Mouse (Mus musculus) embryonic facial prominence, embryonic 11.5 days (tissue): ENCODE data around the gene 9130023H24Rik. TPM values are rescaled to one million over a fixed set of nuclear protein-coding genes. Genes with fewer than 3 reads are reported as not detected.

Source experiments
- ATAC-seq: fragments of 200-750 bp; cut with Nextera tagmentation; replicated peaks from 2 replicates; pipeline ENCODE4 v1.8.0; 2017; ENCODE audit warnings: low read depth; ENCODE audit not compliant: insufficient number of reproducible peaks, low FRiP score, low TSS enrichment
- DNase-seq: peaks from one replicate; pipeline ENCODE4 v3.0.0-alpha.2; 2015; ENCODE audit warnings: low spot score
- H3K27ac ChIP-seq: fragments of 300-500 bp; sonication (generic); replicated peaks from 2 replicates; pipeline ENCODE4 v1.5.1; 2014; ENCODE audit warnings: mild to moderate bottlenecking, low read depth, low read length, control low read depth
- H3K27me3 ChIP-seq: fragments of 300-500 bp; sonication (generic); 2 replicates; pipeline ENCODE4 v1.6.1; 2014; ENCODE audit warnings: mild to moderate bottlenecking, low read length, moderate library complexity, mixed read lengths; ENCODE audit not compliant: control insufficient read depth, insufficient read depth
- H3K36me3 ChIP-seq: fragments of 300-500 bp; sonication (generic); replicated peaks from 2 replicates; pipeline ENCODE4 v1.6.1; 2014; ENCODE audit warnings: low read depth, mild to moderate bottlenecking, low read length, moderate library complexity, mixed read lengths; ENCODE audit not compliant: control insufficient read depth, insufficient read depth
- H3K4me1 ChIP-seq: fragments of 300-500 bp; sonication (generic); 2 replicates; pipeline ENCODE4 v1.6.1; 2014; ENCODE audit warnings: low read length, mixed read lengths; ENCODE audit not compliant: control insufficient read depth, insufficient read depth
- H3K4me2 ChIP-seq: fragments of 300-500 bp; sonication (generic); 2 replicates; pipeline ENCODE4 v1.6.1; 2014; ENCODE audit warnings: low read depth, mild to moderate bottlenecking, control low read depth, low read length, moderate library complexity
- H3K4me3 ChIP-seq: fragments of 300-500 bp; sonication (generic); 2 replicates; pipeline ENCODE4 v1.5.1; 2014; ENCODE audit warnings: low read depth, low read length, control low read depth
- H3K9ac ChIP-seq: fragments of 300-500 bp; sonication (generic); replicated peaks from 2 replicates; pipeline ENCODE4 v1.6.1; 2014; ENCODE audit warnings: mild to moderate bottlenecking, control low read depth, low read length
- H3K9me3 ChIP-seq: fragments of 300-500 bp; sonication (generic); replicated peaks from 2 replicates; pipeline ENCODE4 v1.6.1; 2016; ENCODE audit warnings: mild to moderate bottlenecking, low read length, inconsistent platforms, mixed read lengths; ENCODE audit not compliant: control insufficient read depth
- WGBS: fragments of 180-500 bp; shearing (Covaris S2); extraction: QIAGEN DNeasy Blood & Tissue Kit; methylation state at CpG from one replicate; pipeline ENCODE4 v1.1.7; 2014; 5-methylcytosine and 5-hydroxymethylcytosine counted together
- polyA plus RNA-seq: library from polyadenylated mRNA; unstranded; fragments of >200 nt; fragmentation: Nextera tagmentation; extraction: Ambion mirVana; gene quantifications from 2 replicates; pipeline ENCODE4 v1.2.1, GENCODE M21; 2014

9130023H24Rik gene
- polyA plus RNA-seq, 1 experiment from 2014 or later: 10.9 TPM

DNA sequence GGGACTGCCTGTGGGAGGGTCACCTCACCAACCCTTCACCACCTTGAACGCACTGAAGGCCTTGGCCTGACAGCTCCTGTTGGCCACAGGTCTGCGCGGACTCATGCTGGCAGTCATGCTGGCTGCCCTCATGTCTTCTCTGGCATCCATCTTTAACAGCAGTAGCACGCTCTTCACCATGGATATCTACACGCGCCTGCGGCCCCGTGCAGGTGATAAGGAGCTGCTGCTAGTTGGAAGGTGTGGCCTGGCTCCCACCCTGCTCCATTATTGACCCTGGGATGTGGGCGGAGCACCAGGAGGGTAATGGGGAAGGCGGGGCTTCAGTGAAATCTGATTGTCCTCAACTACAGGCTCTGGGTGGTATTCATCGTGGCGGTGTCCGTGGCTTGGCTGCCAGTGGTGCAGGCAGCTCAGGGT is 32.6 kb upstream of the 9130023H24Rik start:
- Histone ChIP-seq H3K9me3 (no peaks in the 10 kb centered on the region), H3K4me3 (no peak overlapping the region), H3K36me3 (peaks cover 6% of the 10 kb centered on the region), H3K4me1 (no peaks in the 10 kb centered on the region), H3K9ac (no peak overlapping the region), H3K27me3 (no peaks in the 10 kb centered on the region), H3K27ac (no peak overlapping the region), H3K4me2 (no peak overlapping the region)
- ATAC-seq: peak; percentile 23; the same call in 1 of the 2 replicates
- DNase-seq: no peak
- WGBS: 52% methylated on average over 13 of the region's 13 CpGs

DNA sequence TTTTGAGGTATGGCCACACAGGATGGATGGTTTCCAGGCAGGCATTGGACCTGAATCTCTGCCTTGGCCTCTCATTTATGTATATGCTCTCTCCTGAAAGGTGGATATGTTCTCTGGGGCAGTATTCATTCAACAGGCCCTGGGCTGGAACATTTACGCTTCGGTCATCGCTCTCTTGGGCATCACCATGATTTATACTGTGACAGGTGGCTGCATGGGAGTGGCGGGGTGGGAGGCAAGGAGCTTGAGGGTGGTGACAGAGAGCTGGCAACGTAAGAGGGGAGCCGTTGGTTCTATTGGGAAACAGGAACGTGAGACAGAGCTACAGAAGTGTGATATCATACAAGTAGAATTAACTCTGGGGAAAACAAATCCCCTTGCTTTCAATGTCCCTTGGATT is 30.0 kb upstream of the 9130023H24Rik start:
- no peak for DNase-seq
- no peak overlapping the region for H3K4me2 ChIP-seq
- WGBS: 89% methylated on average over 7 of the region's 7 CpGs
- no peaks in the 10 kb centered on the region for H3K9me3 ChIP-seq
- no peak overlapping the region for H3K27ac ChIP-seq
- no peaks in the 10 kb centered on the region for H3K27me3 ChIP-seq
- ATAC-seq: no peak
- no peak overlapping the region for H3K4me3 ChIP-seq
- no peaks in the 10 kb centered on the region for H3K4me1 ChIP-seq
- no peak overlapping the region for H3K9ac ChIP-seq
- H3K36me3 ChIP-seq: no peaks in the 10 kb centered on the region

DNA sequence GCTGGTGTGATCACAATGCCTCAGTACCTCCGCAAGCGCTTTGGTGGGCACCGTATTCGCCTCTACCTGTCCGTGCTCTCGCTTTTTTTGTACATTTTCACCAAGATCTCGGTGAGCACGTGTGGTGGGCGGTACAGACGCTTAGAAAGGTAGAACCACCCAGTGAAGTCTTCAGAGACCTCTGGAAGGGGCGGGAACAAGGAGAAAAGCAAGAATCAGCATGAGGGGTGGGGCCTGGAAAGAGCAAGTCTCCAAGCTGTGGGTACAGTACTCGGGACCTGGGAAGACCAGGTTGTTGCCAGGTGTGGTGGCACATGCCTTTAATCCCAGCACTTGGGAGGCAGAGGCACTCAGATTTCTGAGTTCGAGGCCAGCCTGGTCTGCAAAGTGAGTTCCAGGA is 29.6 kb upstream of the 9130023H24Rik start:
- no peaks in the 10 kb centered on the region for H3K9me3 ChIP-seq

DNA sequence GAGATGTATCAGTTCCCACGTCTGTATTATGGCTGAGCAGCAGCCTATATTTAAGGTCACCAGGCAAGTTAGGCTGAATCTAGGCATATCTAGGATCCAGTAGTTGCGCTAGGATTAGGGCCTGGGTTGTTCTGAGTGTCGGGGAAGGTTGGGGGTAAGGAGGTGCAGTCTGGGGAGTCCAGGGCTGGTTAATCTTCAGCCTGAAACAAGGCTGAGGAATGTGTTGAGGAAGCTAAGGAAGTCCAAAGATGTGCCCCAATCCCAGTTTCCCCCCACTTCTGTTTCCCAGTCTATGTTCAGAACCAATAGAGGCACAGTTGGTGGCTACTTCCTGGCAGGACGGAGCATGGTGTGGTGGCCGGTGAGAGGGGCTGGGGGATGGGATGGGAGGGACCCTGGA is 28.2 kb upstream of the 9130023H24Rik start:
- Histone ChIP-seq H3K36me3 (no peaks in the 10 kb centered on the region), H3K27me3 (no peaks in the 10 kb centered on the region), H3K4me1 (no peaks in the 10 kb centered on the region), H3K9me3 (no peaks in the 10 kb centered on the region), H3K4me2 (no peak overlapping the region), H3K27ac (no peak overlapping the region), H3K4me3 (no peak overlapping the region), H3K9ac (no peak overlapping the region)
- DNase-seq: no peak
- ATAC-seq: no peak
- WGBS: 71% methylated on average over 5 of the region's 5 CpGs

More for the DNA sequence above, 29.6 kb upstream of the 9130023H24Rik start:
- Histone ChIP-seq H3K27ac (no peak overlapping the region), H3K36me3 (no peaks in the 10 kb centered on the region), H3K4me1 (no peaks in the 10 kb centered on the region), H3K4me2 (no peak overlapping the region), H3K4me3 (no peak overlapping the region), H3K27me3 (no peaks in the 10 kb centered on the region), H3K9ac (no peak overlapping the region)
- no peak for ATAC-seq
- 60% methylated on average over 13 of the region's 13 CpGs for WGBS
- no peak for DNase-seq

DNA sequence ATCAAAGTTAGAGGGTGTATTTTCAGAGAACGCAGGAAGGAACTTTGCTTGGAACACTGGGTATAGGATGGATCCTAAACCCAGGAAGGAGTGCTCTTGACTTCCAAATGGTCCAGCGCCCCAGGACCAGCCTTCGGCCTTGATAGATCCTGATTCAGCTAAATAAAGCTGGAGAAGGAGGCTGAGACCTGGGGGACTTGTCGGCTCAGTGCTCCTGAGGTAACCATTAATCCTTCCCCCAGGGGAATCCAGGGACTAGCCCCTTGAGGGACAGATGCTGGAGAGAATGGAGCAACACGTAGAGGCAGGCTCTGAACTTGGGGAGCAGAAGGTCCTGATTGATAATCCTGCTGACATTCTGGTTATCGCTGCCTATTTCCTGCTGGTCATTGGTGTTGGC is 27.6 kb upstream of the 9130023H24Rik start, which contains the start of gene Slc5a2:
TSS of gene Slc5a2 (plus strand) at position 247 of the 400 bp plus-strand sequence.
- no peaks in the 10 kb centered on the region for H3K9me3 ChIP-seq
- no peak within 1 kb of the TSS for H3K9ac ChIP-seq
- no peak within 1 kb of the TSS for H3K4me3 ChIP-seq
- WGBS: 81% methylated on average over 6 of the region's 6 CpGs
- H3K36me3 ChIP-seq: no peaks in the 10 kb centered on the region
- no peak for ATAC-seq
- no peak within 1 kb of the TSS for H3K27ac ChIP-seq
- H3K4me2 ChIP-seq: no peak within 1 kb of the TSS
- no peak for DNase-seq
- no peaks in the 10 kb centered on the region for H3K27me3 ChIP-seq
- H3K4me1 ChIP-seq: no peaks in the 10 kb centered on the region

DNA sequence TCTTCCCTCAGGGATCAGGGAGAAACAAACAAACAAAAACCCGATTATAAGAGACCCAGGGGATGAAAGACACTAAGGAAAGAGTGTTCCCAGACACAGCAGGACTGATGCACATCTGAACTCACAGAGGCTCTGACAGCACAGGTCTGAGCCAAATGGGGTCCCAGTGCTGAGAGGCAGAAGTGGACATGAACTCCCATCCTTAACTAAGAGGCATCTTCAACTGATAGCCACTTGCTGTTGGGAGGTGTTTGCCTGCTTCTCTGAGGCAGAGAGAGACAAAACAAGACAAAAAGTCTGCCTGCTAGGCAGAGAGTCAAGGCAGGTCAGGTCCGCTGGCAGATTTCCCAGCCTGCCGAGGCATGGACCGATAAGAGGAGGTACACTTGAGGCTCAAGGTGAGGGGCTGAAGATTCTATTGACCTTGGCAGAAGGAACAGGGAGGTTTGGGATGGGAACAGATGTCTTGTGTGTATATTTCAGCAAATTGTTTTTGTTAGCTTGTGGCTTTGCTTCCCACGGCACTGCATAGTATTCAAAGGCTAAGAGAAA is 19.0 kb upstream of the 9130023H24Rik start:
- DNase-seq (no peak), ATAC-seq (no peak)
- WGBS: 71% methylated on average over 5 of the region's 5 CpGs

DNA sequence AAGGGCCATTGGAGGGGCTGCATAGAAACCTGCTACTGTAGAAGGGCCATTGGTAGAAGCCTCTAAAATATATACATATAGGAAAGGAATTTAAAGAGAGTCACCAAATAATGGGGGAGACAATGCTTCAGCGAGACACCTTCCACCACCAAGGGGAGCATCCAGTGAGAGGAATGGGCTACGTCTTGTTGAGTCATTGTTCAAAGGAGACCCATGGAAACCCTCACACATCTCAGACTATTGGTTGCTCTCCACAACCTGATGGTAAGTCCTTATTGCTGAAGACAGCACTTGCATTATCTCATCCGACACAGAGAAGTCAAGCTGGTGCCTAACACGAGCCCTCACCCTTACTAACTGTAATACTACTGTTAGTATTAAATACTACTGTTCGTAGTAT is 17.9 kb upstream of the 9130023H24Rik start:
- DNase-seq (no peak), ATAC-seq (no peak)
- Histone ChIP-seq H3K4me3 (no peak overlapping the region), H3K27me3 (no peaks in the 10 kb centered on the region), H3K9ac (no peak overlapping the region), H3K9me3 (no peaks in the 10 kb centered on the region), H3K36me3 (no peaks in the 10 kb centered on the region), H3K4me1 (no peaks in the 10 kb centered on the region), H3K4me2 (no peak overlapping the region), H3K27ac (no peak overlapping the region)
- WGBS: 88% methylated on average over 5 of the region's 5 CpGs

More for the DNA sequence above, 19.0 kb upstream of the 9130023H24Rik start:
- H3K4me3 ChIP-seq: no peak overlapping the region
- no peak overlapping the region for H3K4me2 ChIP-seq
- no peak overlapping the region for H3K27ac ChIP-seq
- H3K4me1 ChIP-seq: no peaks in the 10 kb centered on the region
- no peak overlapping the region for H3K9ac ChIP-seq
- H3K27me3 ChIP-seq: no peaks in the 10 kb centered on the region
- H3K36me3 ChIP-seq: no peaks in the 10 kb centered on the region
- no peaks in the 10 kb centered on the region for H3K9me3 ChIP-seq

DNA sequence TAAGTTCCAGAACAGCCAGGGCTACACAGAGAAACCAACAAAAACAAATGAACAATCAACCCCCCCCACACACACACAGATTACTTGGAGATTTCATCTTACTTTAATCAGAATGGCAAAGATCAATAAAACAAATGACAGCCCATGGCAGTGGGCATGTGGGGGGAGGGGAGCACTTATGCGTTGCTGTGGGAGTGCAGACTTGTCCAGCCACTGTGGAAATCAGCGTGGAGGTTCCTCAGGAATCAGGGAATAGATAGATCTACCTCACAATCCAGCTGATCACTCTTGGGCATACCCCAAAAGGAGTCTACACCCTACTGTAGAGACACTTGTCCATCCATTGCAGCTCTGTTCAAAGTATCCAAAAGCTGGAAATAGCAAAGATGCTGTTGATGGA is 17.1 kb upstream of the 9130023H24Rik start:
- WGBS: 54% methylated on average over 2 of the region's 2 CpGs

More for the DNA sequence above, 17.1 kb upstream of the 9130023H24Rik start:
- Histone ChIP-seq H3K9ac (no peak overlapping the region), H3K36me3 (no peaks in the 10 kb centered on the region), H3K9me3 (no peaks in the 10 kb centered on the region), H3K4me3 (no peak overlapping the region), H3K27me3 (no peaks in the 10 kb centered on the region), H3K27ac (no peak overlapping the region), H3K4me2 (no peak overlapping the region), H3K4me1 (no peaks in the 10 kb centered on the region)
- ATAC-seq (no peak), DNase-seq (no peak)
